Mouse (Mus musculus) right cerebral cortex, postnatal 10 days (tissue): ENCODE measurements around the gene Fignl2.

Experiments
- DNase-seq, 2 experiments: peaks; one replicate each; pipeline ENCODE4 v3.0.0; 2021; ENCODE audit warnings: low spot score in 2 of 2

The Fignl2 gene

GRCm38 (mm10) chr15:101068029-101068428, 10.3 kb downstream of the Fignl2 start:
- DNase-seq, result no peak

GRCm38 (mm10) chr15:101066920-101067696, 11.3 kb downstream of the Fignl2 start:
- DNase-seq, result no peak

GRCm38 (mm10) chr15:101066364-101066847, 12.0 kb downstream of the Fignl2 start:
- no peak for DNase-seq

- no peak for DNase-seq
Observed at GRCm38 (mm10) chr15:101065069-101065468, 13.3 kb downstream of the Fignl2 start.

DNA sequence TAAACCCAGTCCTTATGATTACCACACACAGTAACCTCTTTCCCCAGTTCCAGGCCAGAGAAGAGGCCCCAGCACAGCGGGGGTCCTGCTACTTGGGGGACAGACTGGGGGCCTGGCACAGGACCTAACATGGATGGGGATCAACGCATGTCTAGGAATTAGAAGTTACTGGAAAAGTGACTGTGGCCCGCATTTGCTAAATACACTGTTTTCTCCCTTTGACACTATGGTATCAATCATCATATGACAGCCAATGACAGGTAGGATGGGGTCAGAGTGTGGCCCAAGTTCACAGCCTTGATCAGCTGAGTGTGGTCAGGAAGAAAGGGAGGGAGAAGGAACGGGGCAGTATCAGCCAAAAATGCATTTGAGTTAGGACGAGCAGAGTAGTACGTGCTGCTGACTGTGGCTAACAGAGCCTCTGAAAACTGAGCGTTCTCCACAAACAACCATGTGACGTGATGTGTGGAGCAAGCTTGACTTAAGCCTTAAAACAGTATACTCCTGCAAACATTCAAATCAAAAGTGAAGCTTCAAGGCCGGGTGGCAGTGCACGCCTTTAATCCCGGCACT, 18.0 kb downstream of the Fignl2 start:
- no peak for DNase-seq

- no peak for DNase-seq
Observed at GRCm38 (mm10) chr15:101059570-101060279, 18.6 kb downstream of the Fignl2 start.

DNA sequence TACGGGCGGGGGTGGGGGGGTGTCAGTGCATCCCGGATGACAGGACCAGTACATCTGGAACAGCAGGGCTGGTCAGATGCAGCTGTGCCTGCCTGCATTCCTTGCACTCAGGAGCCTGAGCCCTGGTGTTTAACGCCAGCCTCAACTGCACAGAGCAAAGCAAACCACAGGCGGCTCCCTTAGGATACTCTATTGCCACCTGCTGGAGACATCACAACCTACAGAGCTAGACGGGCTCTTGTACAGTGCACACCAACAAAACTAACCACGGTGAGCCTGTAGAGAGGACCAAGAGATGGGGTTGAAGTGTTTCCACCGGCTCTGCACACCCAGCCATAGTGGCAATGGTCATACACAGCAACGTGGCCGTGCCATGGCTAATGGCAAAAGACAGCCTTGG, 22.1 kb downstream of the Fignl2 start:
- DNase-seq, result peak; percentile 62 to 74

DNA sequence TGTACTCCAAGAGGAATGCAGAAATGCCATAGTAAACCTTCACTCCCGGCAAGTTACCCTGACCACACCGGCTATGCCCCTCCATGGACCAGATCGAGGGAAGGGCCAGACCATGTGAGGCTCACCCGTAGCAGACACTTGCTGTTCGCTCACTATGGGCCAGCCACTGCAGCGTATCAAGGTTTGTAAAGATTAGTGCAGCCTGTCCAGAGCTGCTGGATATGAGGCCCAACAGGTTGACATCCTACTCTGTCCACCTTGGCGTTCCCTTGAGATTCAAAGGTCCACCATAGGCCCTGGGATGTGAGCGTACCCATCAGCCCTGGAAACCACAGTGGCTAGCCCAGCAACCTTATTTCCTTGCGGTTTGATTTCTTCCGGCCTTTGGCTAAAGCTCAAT, 23.8 kb downstream of the Fignl2 start:
- no peak for DNase-seq

- no peak for DNase-seq
Observed at GRCm38 (mm10) chr15:101053832-101054459, 24.4 kb downstream of the Fignl2 start.

DNA sequence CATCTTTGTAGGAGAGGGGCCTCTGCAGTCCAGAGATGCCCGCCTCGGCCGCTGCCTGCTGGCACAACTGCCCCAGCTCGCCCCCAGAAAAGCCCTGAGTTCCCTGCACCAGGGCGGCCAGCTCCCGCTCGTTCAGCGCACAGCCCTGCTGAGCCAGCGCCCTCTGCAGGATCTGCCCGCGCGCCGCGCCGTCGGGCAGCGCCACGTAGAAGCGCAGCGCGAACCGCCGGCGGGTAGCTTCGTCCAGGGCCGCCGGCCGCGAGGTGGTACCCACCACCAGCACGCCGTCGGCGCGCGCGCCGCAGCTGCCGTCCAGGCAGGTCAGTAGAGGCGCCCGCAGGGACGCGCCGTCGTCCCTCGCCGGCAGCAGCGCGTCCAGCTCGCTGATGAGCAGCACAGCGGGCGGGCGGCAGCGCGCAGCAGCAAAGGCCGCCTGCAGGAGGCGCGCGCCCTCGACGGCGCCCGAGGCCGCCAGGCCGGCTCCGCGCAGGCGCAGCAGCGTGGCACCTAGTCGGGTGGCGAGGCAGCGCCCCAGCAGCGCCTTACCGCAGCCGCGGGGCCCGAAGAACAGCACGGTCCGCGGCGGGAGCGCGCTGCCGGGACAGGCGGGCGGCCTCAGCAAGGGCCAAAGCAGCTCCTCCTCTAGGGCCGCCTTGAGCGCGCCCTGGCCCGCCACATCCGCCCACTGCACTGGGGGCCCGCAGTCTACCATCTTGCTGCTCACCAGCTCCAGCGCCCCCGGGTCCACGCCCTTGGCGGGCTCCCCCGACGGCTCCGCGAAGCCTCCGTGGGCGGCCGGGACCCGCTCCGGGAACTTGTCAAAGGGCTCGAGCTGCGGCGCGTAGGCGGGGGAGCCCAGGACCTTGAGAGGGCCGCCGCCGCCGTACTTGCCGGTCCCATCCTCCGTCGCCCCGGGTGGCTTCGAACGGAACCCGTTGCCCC, 25.5 kb downstream of the Fignl2 start:
- DNase-seq, result no peak

GRCm38 (mm10) chr15:101051869-101052268, 26.5 kb downstream of the Fignl2 start:
- no peak for DNase-seq

DNA sequence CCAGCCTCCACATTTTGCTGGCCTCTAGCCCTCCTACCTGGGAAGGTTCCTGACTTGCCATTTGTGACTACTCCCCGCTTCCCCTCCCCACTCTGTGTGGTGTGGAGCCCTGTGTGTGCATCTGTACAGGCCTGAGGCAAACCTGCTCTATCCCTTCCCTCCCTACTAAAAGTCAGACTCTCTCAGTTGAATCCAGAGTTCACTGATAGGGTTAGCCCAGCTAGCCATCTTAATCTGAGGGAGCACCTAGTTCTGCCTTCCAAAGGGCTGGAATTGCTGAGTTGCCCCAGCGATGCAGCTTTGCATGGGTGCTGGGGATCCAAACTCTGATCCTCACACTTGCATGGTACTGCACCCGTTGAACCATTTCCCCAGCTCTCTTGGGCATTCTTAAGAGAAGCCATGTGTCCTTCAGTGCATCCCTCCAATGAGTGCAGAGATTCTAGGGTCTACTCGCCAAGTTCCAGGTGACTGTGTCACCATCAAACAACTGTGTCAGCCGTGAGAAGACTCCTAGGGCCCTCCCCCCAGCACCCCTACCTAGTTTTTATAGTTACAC, 29.9 kb downstream of the Fignl2 start:
- no peak for DNase-seq

- no peak for DNase-seq
Observed at GRCm38 (mm10) chr15:101047194-101047555, 31.2 kb downstream of the Fignl2 start, which contains the start of gene Gm47841. Gene Gm47841, minus strand, starts transcription at chr15:101047397.

DNA sequence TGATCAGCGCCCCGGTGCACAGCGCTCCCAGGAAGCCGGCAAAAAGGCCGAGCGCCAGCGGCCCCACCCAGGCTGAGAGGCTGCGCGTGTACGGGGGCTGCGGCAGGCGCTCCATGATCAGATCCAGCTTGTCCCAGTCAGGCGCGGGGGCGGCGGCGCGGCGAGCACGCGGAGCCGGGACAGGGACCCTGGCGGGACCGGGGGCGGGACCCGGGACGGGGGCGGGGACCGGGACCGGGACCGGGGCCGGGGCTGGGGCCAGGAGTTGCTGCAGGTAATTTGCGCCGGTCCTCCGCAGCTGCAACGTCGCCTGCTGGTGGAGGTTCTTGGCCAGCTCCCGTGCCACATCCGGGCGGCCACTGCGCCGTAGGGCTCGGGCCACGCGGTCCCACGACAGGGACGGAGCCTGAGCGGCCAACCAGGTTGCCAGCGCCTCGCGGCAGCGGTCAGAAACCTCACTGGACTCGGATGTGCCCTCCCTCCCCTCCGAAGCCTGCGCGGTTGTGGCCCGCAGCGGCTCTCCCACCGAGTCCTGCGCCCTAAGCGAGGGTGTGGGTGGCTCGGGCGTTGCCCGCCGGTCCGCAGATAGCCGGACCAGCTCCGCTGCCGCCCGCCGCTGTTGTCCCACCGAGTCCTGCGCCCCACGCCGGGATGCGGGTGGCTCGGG, 31.7 kb downstream of the Fignl2 start:
- DNase-seq, result peak; percentile 60 to 69

DNA sequence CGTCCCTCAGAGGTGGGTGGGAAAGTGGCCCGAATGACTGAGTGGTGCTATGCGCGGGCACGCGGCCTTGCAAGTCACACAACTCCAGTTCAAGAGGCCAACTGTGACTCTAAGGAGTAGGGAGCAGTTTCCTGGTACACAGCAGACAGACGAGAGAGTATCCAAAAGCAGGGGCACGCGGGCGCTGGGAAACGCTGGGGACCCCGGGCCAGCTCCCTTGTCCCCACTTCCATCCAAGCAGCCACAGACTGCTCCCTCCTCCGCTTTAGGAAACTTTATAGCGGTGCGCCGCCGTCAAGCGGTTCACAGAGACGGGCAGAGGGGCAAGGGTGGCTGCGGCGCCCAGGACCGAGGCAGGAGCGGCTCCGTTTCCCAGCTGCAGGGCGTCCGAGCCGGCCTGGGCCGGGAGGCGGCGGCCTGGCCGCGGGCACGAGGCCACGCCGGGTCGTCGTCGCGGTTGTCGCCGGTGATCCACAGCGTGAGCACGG, 32.3 kb downstream of the Fignl2 start:
- no peak for DNase-seq

DNA sequence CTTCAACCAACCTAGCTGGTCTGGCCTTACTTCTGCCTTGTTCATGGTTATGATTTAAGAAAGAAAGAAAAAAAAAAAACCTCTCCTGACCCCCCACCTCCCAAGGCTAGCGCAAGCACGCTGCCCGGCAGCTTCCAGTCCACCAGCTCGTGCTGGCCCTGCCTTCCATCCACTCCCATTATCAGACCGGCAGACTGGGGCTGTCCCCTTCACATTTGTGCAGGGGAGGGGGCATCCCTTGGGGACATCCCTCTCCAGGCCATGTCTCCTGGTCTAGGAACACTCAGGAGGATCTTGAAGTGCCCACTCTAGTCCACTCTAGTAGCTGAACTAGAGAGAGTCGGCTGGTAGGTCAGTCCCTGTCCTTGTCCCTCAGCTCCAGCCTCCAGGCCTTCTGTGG, 33.8 kb downstream of the Fignl2 start:
- no peak for DNase-seq

DNA sequence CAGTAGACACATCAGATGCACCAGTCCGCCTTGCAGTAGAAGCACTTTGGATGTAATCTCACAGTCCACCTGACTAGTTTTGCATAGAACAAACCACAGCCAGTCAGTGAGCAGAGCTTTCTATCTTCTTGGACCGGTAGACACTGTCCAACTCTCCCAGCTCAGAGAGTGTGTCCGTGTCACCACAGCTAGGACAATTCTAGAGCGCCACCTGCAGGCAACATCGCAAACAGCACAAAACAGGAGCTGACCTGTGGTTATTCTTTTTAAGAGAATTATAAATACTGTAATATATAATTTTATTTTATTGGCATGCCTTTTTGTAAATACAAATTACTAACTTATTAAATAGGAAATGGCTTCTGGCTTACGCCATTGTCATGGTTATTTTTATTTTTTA, 35.8 kb downstream of the Fignl2 start:
- peak; percentile 73 to 77 for DNase-seq

- no peak for DNase-seq
Observed at GRCm38 (mm10) chr15:101041966-101042365, 36.4 kb downstream of the Fignl2 start.

DNA sequence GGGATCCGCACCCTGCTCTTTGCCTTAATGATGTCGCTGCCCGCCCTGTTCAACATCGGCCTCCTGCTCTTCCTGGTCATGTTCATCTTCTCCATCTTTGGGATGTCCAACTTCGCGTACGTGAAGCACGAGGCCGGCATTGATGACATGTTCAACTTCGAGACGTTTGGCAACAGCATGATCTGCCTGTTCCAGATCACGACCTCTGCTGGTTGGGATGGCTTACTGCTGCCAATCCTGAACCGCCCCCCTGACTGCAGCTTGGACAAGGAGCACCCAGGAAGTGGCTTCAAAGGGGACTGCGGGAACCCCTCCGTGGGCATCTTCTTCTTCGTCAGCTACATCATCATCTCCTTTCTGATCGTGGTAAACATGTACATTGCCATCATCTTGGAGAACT, 38.7 kb downstream of the Fignl2 start:
- no peak for DNase-seq

- no peak for DNase-seq
Observed at GRCm38 (mm10) chr15:101028960-101029359, 49.4 kb downstream of the Fignl2 start.
